Mouse (Mus musculus) gastrocnemius, adult 18-20 months (tissue): ENCODE results near the gene Map3k5. TPM values are rescaled to one million over a fixed set of nuclear protein-coding genes. Genes with fewer than 3 reads are reported as not detected.

ENCODE experiments used
- DNase-seq: peaks from one replicate; pipeline ENCODE4 v3.0.0; 2021; ENCODE audit warnings: low spot score
- total RNA-seq, 2 experiments: library from RNA; stranded (reverse); gene quantifications; 2 replicates each; pipeline ENCODE4 v1.2.3; 2021

Map3k5 gene
- total RNA-seq, 2 experiments from 2014 or later = 7.3 to 8.4 TPM

DNA sequence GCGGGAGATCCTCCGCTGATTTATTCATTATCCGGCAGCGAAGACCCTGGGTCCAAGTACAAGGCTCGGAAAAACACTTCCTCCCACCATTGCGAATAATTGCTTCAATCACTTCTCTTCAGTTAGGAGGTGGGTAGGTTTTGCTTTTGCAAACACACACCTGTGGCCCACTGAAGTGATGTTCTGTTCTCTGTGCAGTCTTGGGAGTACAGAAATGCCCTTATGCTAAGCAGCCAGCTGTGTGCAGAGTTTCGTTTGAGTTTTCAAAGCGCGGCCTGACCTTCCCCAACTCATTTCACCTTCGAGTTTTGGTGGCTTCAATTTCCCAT is 987 bp downstream of the Map3k5 start:
- DNase-seq = no peak

DNA sequence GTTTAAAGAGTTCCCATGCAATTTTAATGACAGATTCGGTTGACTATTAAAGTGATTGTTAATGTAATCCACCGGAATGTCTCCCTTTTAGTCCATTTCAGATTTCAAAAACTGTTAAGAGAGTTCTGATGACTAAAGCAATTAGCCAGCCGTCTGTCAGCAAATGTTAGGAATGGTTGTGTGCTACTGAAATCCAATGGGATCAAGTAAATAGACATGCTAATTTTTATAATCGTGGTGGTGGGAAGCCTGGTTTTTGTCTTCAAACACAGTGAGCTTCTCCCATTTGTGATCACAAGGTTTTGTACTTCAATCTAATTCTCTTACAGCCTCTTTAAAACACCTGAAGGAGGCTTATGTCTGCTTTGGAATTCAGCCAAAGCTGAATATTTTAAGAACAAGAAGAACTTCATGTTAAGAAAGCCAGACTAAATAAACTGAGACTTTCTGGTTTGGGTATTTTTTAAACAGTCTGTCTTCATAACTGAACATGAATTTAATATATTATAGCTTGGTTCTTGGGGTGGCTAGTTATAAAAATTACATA is 1.6 kb downstream of the Map3k5 start:
- DNase-seq = no peak

DNA sequence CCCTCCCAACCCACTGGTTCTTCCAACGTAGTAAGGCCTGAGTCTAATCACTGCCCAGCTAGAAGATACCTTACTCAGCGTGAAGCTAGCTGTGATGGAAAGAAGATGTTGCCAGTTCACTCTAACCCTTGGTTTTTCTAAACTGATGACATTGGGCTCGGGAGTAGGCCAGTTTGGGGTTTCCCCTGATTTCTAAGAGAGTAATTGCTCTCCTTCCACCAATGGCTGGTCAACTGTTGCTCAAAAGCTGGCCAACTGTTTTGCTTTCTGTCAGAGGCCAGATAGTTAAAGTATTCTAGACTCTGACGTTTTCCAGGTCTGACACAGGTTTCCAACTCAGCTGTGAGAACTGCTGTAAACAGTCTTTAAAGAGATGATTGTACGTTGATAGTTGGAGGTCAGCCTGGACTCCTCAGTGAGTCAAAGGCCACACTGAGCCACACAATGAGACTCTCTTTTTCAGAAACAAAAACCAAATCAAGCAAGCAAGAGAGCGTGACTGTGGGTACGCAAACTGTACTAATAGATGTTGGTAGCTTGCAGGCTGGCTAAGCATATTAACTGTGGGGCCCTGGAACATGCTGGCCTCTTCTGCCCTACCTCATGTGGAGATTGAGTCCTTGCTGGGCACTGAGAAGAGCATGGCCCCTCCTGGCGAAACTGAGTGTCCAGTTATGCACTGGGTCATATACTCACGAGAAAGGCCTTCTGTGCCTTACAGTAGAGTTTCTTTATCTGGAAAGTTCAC is 2.9 kb downstream of the Map3k5 start:
- DNase-seq = no peak

DNA sequence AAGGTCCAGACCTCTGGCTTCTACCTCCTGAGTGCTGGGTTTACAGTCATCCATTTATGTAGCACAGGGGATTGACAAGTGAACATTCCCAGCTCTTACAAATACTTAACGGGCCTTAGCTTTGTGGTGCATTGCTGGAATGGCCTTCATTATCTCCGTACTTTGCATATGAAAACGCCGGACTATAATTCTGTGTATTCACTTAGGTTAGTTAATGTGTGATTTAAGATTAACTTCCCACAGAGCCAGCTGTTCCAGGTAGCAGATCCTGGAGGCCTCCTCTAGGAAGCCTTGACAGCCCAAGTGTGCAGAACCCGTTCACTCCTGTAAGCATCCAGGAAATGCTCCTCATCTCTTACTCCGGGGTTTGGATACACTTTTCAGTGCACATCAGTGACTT is 4.5 kb downstream of the Map3k5 start:
- no peak for DNase-seq

DNA sequence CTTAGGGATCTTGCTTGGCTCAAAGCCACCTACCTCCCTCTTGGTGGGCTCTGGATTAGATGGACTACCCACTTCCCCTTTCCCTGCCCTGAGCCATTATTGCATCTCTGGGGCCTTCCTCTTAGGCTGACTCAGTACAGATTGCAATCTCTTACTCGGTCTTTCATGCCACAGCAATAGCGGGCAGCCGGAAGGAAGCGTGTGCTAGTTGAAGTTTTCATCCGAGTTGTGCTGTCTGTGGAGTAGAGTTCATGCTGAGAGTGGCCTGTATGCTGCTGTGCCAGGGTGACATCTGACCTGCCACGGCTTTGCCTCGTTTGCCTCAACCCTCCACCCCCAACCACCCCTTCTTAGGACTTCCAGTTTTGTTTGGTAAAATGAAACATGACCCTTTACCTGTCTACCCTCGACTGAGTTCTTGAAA is 5.0 kb downstream of the Map3k5 start:
- DNase-seq = no peak

DNA sequence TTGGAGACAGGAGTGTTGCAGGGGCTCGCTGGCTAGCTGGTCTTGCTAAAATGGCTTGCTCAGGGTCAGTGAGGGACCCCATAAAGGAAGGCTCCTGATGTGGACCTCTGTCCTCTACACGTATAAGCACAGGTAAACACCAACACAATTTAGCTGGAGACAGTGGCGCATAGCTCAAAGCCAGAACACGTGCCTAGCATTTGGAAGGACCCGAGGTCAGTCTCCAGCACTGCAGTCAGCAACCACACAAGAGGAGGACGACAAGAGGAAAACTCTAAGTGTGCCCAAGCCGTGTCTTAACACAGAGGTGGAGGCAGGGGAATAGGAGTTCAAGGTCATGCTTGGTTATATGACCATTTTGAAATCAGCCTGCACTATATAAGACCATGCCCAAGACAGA is 5.9 kb downstream of the Map3k5 start:
- DNase-seq = no peak

DNA sequence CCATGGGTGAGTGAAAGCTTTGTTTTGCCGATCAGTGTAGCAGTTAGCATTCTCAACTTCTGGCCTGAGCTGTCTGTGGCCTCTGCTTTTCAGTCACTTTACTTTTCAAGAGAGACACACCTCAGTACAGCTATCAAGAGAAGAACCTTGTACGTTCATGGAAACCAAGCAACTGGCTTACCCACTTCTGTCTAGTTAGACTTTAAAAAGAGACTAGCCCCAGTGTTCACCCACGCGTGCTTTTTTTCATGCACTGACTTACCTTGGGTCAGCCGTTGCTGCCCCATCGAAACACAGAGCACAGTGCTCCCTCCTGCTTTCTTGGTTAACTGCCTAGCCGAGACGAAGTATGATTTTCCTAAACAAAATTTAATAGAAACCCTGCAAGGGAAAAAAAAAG is 6.4 kb downstream of the Map3k5 start:
- no peak for DNase-seq

DNA sequence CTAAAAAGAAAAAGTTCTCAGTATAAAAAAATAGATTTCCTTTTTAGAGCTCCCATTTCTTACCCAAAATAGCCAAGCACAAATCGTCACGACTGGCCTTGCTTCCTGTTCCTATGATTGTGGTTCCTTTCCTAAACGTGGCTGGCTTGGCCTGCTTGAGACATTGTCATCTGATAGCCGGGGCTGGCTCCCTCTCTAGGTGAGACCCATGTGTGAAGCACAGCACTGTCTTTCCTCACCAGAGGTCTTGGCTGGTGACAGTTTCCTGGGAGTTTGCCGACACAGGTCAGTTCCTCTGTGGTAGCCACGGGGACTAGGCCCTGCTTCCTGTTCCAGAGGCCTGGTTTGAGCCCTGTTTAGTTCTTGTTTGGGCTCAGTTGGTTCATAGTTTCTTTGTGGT is 6.8 kb downstream of the Map3k5 start:
- DNase-seq = peak; percentile 69

DNA sequence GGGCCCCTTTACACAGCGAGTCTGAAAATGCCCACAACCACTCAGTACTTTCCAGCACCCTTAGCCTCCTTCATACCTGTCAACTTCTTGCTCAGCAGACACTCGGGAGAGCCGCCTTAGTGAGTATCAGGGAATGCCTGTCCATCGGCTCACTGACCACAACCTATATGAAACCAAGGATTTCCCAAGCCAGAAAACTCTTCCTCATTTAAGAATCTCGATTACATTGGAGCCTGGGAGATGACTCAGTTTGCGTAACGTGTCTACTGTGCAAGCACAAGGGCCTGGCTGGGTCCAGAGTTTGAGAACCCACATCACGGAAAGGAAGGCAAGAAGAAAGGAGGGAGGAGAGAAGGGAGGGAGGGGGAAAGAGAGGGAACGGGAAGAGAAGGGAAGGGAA is 7.6 kb downstream of the Map3k5 start:
- no peak for DNase-seq

DNA sequence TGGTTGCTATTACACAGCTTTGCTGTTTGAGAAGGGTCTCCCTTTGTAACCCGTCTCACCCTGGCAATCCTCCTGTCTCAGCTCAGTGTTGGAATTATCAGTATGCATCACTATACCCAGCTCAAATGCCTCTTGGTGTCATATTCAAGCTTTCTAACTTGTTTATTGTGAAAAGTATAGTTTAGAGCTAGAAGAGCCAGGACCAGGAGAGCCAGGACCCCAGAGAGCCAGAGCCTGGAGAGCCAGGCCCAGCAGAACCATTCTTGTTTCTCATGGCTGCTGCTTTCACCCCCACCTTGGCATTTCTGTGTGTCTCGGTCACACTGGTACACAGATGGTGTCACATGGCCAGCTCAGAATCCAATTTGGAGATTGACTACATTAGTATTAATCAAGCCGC is 8.3 kb downstream of the Map3k5 start:
- DNase-seq = no peak

DNA sequence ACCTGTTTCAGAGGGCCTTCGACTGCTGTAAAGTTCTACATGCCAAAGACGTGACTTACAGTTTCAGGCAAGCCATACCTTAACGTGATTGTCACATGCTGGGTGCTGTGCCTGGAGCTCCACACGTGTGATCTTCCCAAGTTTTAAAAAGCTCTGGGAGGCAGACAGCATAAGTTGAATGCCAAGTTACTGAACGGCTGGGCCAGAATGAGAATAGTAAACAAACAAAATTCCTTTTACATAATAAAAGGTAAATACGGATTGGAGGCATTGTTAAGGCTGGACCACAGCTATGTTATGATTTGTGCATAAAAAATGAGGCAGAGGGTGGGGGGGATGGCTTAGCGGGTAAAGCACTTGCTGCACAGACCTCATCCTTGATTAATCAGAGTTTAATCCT is 11.4 kb downstream of the Map3k5 start:
- no peak for DNase-seq

DNA sequence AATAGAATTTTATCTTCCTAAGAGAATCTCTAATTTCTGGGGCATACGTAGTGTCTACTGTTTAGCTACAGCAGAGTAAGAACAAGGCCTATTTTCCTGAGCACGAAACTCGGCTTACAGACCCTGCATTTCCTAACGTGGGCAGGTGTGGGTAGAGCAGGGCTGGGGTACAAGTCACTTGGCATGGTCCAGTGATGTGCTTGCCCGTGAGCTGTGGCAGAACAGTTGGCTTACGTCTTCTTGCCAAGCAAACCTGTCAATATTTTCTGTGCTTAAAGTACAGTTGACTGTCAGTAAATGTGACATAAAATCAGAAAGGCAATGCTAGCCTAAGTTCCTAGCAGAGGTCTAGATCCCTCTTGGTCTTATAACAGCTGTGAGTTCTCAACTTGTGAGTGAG is 12.4 kb downstream of the Map3k5 start:
- DNase-seq = no peak

DNA sequence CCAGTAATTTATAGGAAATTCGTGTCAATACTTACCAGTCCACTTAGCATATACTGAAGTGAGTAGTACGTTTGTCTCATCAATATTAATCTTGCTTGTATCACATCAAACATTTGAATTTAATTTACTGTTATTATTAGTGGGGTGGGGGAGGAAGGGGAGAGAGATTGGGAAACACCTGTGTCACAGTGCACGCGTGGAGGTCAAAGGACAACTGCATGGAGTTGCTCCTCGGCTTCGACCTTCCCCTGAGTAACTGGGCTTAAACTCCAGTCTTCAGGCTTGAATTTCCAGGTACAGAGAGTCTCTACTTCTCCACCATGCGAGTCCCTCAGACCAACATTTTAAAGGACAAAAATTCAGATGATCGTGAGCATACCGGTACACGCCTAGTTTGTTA is 13.2 kb downstream of the Map3k5 start:
- no peak for DNase-seq

DNA sequence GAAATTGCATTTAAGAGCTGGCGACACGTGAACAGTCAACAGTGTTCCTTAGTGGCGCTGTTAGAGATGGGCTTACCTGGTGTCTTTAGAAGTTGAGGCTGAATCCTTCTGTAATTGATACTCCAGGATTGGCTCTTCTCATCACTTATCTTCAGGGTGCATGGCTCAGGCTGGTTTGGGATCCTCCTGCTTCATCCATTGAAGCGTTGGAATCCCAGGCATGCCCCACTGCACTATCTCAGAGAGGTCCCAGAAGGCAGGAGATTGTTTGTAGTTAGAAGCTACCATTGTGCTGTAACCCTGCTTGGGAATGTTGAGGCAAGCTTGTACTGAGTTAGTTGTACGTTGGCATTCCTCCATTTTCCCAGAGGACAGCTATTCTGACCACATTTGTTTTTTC is 13.6 kb downstream of the Map3k5 start:
- DNase-seq = no peak

DNA sequence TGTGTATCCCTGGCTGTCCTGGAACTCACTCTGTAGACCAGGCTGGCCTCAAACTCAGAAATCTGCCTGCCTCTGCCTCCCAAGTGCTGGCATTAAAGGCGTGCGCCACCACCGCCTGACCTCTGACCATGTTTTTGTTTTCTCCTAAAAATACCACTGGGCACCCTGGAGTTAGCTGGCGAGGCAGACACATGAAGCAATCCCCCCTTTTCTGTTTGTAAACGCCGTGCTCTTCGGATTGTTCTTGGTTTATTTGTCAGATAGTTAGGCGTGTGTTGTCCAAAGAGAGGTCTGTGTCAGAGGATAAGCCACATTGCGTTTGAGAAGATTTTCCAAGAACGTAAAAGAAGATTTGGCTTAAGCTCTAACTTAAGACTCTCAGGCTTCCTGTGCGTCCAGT is 14.1 kb downstream of the Map3k5 start:
- no peak for DNase-seq

DNA sequence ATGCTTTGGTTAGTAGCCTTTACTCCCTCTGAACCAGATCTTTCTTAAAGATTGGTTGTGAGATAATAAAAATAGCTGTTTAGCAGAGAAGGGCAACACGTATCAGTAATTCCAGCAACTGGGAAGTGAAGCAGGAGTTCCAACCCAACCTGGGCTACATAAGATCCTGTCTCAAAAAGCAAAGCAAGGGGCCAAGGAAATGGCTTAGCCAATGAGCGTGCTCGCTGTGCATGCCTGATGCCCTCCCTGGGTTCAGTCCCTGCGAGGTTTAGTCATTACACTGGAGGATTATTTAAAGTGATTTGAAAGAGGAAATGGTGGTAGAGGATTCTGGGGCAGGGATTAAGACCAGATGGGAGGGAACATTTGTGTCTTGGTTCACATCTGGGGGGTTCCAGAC is 14.8 kb downstream of the Map3k5 start:
- DNase-seq = no peak

DNA sequence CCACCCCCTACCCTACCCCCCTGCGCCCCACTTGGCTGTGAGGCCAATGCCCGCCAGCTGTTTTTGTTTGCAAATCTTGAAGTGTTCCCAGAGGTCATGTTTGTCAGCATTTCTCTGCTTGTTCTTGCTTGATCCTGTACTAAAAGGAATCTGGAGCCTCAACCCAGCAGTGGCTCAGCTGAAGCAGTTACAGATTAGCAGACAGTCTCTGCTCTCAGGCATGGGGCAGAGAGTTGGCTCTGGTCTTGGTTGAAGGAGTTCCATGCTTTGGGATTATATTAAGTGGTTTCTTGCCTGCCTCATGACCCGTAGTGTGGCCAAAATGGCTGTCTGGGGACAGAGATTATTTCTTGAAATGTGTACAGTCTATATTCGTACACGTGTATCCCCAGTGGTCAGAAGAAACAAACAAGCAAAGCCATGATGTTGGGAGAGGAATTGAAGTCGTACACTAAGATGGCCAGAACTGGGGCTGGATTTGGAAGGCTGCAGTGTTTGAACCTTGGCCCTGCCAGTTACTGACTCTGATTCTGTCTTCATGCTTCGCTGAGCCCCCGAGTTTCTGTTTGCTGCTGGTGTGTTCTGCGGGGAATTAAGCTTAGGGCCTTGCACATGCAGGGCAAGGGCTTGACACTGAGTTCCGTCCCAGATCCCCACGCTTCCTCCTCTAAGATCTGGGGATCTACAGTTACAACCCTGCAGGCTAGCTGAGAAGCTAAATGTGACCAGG is 18.9 kb downstream of the Map3k5 start:
- DNase-seq = no peak

DNA sequence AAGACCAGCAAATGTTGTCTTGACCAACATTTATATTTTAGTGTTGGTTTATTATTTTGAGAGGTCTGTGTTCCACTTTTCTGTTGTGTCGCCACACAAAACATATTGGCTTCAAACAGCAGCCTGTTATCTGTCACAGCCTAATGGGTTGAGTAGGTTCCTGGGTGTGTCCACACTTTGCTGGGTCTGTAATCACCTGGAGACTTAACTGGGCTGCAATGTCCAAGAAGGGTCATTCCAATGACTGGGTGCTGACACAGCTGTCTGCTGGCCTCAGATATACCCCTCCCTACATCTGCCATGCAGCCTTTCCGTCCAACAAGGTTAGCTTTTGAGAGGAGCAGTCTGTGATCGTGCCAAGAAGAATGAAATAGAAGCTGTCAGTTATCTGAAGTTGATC is 20.3 kb downstream of the Map3k5 start:
- no peak for DNase-seq

DNA sequence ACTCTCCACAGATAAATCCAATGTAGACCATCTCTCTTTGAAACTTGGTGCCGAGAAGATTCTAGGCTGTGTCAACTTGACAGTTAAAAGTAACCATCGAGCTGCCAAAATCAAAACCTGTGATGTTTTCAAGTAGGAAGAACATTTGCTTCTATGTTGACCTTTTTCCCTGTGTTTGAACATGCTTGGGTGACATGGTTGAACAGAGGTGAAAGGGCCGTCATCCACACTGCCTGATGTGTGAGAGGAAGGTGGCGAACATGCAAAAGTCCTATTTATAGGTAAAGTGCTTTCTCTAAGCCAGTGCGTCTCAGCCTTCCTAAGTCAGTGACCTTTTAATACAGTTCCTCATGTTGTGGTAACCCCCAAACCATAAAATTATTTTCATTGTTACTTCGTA is 21.5 kb downstream of the Map3k5 start:
- no peak for DNase-seq

DNA sequence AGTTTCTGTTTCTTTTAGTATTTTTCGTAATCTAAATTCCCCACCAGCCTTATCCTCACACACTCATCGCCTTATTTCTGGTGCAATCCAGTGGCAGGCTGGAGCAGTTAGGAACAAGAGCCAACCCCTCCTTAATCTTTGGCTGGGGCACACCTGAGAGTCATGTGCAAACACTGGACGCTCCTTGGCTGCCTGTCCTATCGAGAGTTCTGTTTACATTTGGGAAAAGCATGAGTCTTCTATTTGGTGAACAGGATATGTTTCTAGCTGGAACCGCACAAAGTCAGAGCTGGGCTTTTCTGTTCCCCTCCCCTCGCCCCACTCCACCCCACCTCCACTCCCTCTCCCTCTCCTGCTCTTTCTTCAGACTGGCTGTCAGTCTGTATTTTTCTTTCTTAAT is 22.5 kb downstream of the Map3k5 start:
- no peak for DNase-seq

DNA sequence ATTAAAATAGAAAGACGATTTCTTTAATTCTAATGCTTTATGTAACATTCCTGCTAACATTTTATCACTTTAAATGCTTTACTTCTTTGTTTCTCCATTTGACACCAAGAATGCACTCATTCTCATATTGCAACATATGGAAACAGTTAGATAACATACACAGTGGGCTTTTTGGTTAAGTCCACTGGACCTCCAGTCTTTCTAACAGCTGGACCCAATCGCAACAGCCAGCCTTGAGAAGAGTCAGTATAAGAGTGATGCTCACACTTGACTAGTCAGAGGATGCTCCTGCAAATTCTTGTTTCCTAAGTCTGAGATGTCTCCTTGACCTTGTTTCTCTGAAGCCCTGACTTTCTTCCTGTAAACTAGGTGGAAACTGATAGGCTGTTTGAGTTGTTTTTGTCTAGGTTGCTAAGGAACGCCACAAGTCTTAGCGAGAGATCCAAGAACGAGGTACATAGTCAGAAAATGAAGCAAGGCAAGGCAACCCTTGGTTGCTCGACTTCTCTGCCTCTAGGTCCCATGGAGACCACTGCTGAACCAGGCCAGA is 26.6 kb downstream of the Map3k5 start:
- DNase-seq = no peak

DNA sequence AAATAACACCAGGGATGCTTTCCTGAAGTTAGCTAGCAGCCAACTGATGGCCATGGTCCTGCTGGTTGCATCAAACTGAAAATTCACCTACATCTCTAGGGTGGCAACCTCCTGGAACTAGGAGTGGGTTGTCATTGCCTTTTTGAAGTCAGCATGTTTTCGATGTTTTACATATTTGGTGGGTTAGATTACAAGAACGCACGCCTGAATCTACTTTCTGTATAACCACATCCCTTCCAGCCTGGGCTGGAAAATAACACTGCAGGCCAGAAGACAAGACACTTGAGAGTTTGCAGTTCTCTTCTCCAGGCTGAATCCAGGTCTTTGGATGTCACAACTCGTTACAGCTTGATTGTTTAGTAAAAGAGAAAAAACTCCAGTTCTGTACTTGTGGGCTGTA is 28.5 kb downstream of the Map3k5 start:
- DNase-seq = no peak

DNA sequence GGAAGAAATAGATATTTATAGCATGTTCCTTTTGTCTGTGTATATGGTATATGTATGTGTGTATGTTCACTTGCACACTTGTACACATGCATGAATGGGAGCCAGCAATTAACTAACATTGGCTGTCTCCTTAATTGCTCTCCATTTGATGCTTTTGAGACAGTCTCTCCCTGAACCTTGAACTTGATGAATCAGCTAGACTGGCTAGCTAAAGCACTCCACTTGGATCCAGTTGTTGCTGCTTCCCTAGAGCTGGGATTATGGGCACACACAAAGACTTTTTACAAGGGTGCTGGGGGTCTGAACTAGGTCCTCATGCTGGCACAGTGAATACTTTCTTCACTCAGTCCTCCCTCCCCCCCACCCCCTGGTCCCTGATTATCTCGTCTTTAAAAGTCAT is 28.9 kb downstream of the Map3k5 start:
- no peak for DNase-seq
